Comparison of ENCODE assay signal across 11 mouse cellular contexts in genomic region chr2:144868827-144869226, GRCm38 (mm10). TPM values are rescaled to one million over a fixed set of nuclear protein-coding genes. Genes with fewer than 3 reads are reported as not detected.
DNase-seq lines count a peak whose midpoint lies in the region; ATAC-seq and TF ChIP-seq lines count a peak whose summit lies in the region.
"Had no signal": no experiment of that assay in that cellular context is flagged by ENCODE, and none has a peak within 500 bp of the region (broad histone marks: within the 10 kb centered on the region; RNA-seq: fewer than 3 reads in every experiment).

No protein-coding gene starts in this region.

- 85% methylated on average over 2 of the region's 2 CpGs for WGBS in hindbrain, postnatal 0 days
- 84% methylated on average over 2 of the region's 2 CpGs for WGBS in hindbrain, embryonic 12.5 days
- 84% methylated on average over 2 of the region's 2 CpGs for WGBS in thymus, adult 2 months
- 86% methylated on average over 2 of the region's 2 CpGs for WGBS in hindbrain, embryonic 16.5 days

- DNase-seq in hindbrain, postnatal 0 days (ENCODE audit: low spot score): no peak
- DNase-seq in urinary bladder, postnatal 14 days (ENCODE audit: low spot score): peak; percentile 6
- DNase-seq in urinary bladder, adult 18-20 months (ENCODE audit: low spot score in 2 of 2): no peak
- peak; percentile 33 for DNase-seq in heart, postnatal 4 days
- no peak for DNase-seq in thymus, adult 2 months

- H3K36me3 ChIP-seq in hindbrain, postnatal 0 days (ENCODE audit: insufficient read depth, low read length): no peaks in the 10 kb centered on the region
- no peaks in the 10 kb centered on the region for H3K36me3 ChIP-seq in hindbrain, embryonic 12.5 days
- no peaks in the 10 kb centered on the region for H3K36me3 ChIP-seq in thymus, adult 2 months (ENCODE audit: control insufficient read depth, insufficient read depth, low read length)
- no peaks in the 10 kb centered on the region for H3K36me3 ChIP-seq in hindbrain, embryonic 16.5 days (ENCODE audit: control insufficient read depth, insufficient read depth, low read length)

- no peak overlapping the region for H3K4me2 ChIP-seq in hindbrain, postnatal 0 days (ENCODE audit: low read depth, low read length)
- H3K4me2 ChIP-seq in hindbrain, embryonic 12.5 days (replicated peaks): no peak overlapping the region
- H3K4me2 ChIP-seq in hindbrain, embryonic 16.5 days (ENCODE audit: low read length): no peak overlapping the region

- H3K9ac ChIP-seq in hindbrain, postnatal 0 days (replicated peaks; ENCODE audit: low read length): no peak overlapping the region
- no peak overlapping the region for H3K9ac ChIP-seq in hindbrain, embryonic 12.5 days
- H3K9ac ChIP-seq in hindbrain, embryonic 16.5 days (ENCODE audit: low read depth, low read length): no peak overlapping the region

- no peaks in the 10 kb centered on the region for H3K9me3 ChIP-seq in hindbrain, postnatal 0 days (ENCODE audit: low read length)
- no peaks in the 10 kb centered on the region for H3K9me3 ChIP-seq in hindbrain, embryonic 12.5 days (replicated peaks)
- no peaks in the 10 kb centered on the region for H3K9me3 ChIP-seq in hindbrain, embryonic 16.5 days (ENCODE audit: control insufficient read depth, low read length)

- TF ChIP-seq POLR2A in thymus, adult 2 months (IDR thresholded peaks at IDR 0.05; ENCODE audit: control insufficient read depth, extremely low read depth, insufficient read depth, low read length, poor library complexity): no peak

- no peak overlapping the region for H3K4me3 ChIP-seq in hindbrain, postnatal 0 days (ENCODE audit: low read length)
- no peak overlapping the region for H3K4me3 ChIP-seq in hindbrain, embryonic 12.5 days
- no peak overlapping the region for H3K4me3 ChIP-seq in thymus, adult 2 months (ENCODE audit: control insufficient read depth, insufficient read depth, low read length)
- H3K4me3 ChIP-seq in hindbrain, embryonic 16.5 days (ENCODE audit: low read length): no peak overlapping the region

- no peak overlapping the region for H3K27ac ChIP-seq in hindbrain, postnatal 0 days
- H3K27ac ChIP-seq in hindbrain, embryonic 12.5 days: no peak overlapping the region
- H3K27ac ChIP-seq in thymus, adult 2 months (ENCODE audit: control insufficient read depth, insufficient read depth, low read length): no peak overlapping the region
- no peak overlapping the region for H3K27ac ChIP-seq in hindbrain, embryonic 16.5 days (ENCODE audit: low read depth, low read length)

- no peaks in the 10 kb centered on the region for H3K4me1 ChIP-seq in hindbrain, postnatal 0 days (ENCODE audit: insufficient read depth, low read length)
- H3K4me1 ChIP-seq in hindbrain, embryonic 12.5 days: no peaks in the 10 kb centered on the region
- H3K4me1 ChIP-seq in thymus, adult 2 months (replicated peaks; ENCODE audit: control insufficient read depth, insufficient read depth, low read length): no peaks in the 10 kb centered on the region
- no peaks in the 10 kb centered on the region for H3K4me1 ChIP-seq in hindbrain, embryonic 16.5 days (ENCODE audit: control insufficient read depth, insufficient read depth, low read depth, low read length)

- ATAC-seq in hindbrain, postnatal 0 days: no peak
- ATAC-seq in hindbrain, embryonic 12.5 days (ENCODE audit: low FRiP score): no peak
- no peak for ATAC-seq in hindbrain, embryonic 16.5 days

- no peaks in the 10 kb centered on the region for H3K27me3 ChIP-seq in hindbrain, postnatal 0 days (ENCODE audit: insufficient read depth, low read length)
- H3K27me3 ChIP-seq in hindbrain, embryonic 12.5 days: no peaks in the 10 kb centered on the region
- no peaks in the 10 kb centered on the region for H3K27me3 ChIP-seq in thymus, adult 2 months (ENCODE audit: control insufficient read depth, insufficient read depth, low read length)
- H3K27me3 ChIP-seq in hindbrain, embryonic 16.5 days (replicated peaks; ENCODE audit: control insufficient read depth, insufficient read depth, low read length): no peaks in the 10 kb centered on the region

- peak; percentile 36 for TF ChIP-seq CTCF in hindbrain, postnatal 0 days (IDR thresholded peaks at IDR 0.05; ENCODE audit: low read depth)
- TF ChIP-seq CTCF in thymus, adult 2 months (IDR thresholded peaks at IDR 0.05; ENCODE audit: borderline replicate concordance, control insufficient read depth, extremely low read depth, insufficient read depth, low read length, poor library complexity): no peak

RNA-seq across cellular contexts. Expression of gene Scp2d1, which starts 45.4 kb away (rescaled TPM):
- not detected in 2 replicates for total RNA-seq in hindbrain, postnatal 0 days (2014; rRNA removed)
- polyA plus RNA-seq in hindbrain, postnatal 0 days (2015; fragmentation: Nextera tagmentation; extraction: Ambion mirVana): not detected in 2 replicates
- polyA plus RNA-seq in hindbrain, embryonic 12.5 days (2016; fragmentation: Nextera tagmentation; extraction: Ambion mirVana): not detected in 2 replicates
- total RNA-seq in heart, postnatal 4 days (2021): not detected
- not detected in 2 replicates for polyA plus RNA-seq in thymus, adult 2 months (2012; rRNA removed)
- polyA plus RNA-seq in hindbrain, embryonic 16.5 days (2015; fragmentation: Nextera tagmentation; extraction: Ambion mirVana): not detected in 2 replicates
- total RNA-seq: neutrophil, adult 5-6 weeks had no signal
- polyA plus RNA-seq: embryonic facial prominence, embryonic 14.5 days; heart, embryonic 14.5 days; lung, embryonic 16.5 days had no signal

Comparison
In these comparisons a context has a peak if more than half of its experiments do, and no peak if none do; other contexts are left out.
1. DNase-seq: peak in urinary bladder, postnatal 14 days (single experiment) and heart, postnatal 4 days (single experiment); none in hindbrain, postnatal 0 days (single experiment), urinary bladder, adult 18-20 months (0 of 2) and thymus, adult 2 months (single experiment).